Mouse (Mus musculus): Measurements from ENCODE around the gene Glipr1l2.
"Not testable (repeated sequence)": the region's sequence is repeated elsewhere in the genome, so short reads cannot be mapped to it uniquely, and the experiment has no call there.

- TF ChIP-seq CTCF (IDR thresholded peaks at IDR 0.05; ENCODE audit: borderline replicate concordance, insufficient read depth, low read depth, low read length); POLR2A (IDR thresholded peaks at IDR 0.05; ENCODE audit: borderline replicate concordance, insufficient read depth, low read length): not testable (repeated sequence)
Observed at GRCm38 (mm10) chr10:112125090-112125489, 41.9 kb downstream of the Glipr1l2 start.

Measured in cerebellum, adult 2 months (tissue).